Mouse (Mus musculus): Measurements from ENCODE around the gene Lrfn2. TPM values are rescaled to one million over a fixed set of nuclear protein-coding genes. Genes with fewer than 3 reads are reported as not detected.

Gene Lrfn2
- total and polyA plus RNA-seq, 3 experiments = not detected

GRCm38 (mm10) chr17:49017438-49018415 lies 85.5 kb downstream of the Lrfn2 start:
- no peaks in the 10 kb centered on the region for H3K79me2 ChIP-seq (replicated peaks; ENCODE audit: control insufficient read depth, extremely low read depth, insufficient read depth, poor library complexity, severe bottlenecking)
- H3K4me1 ChIP-seq (ENCODE audit: control insufficient read depth in 1 of 2, insufficient read depth in 2 of 2) = no peaks in the 10 kb centered on the region
- no peaks in the 10 kb centered on the region for H3K36me3 ChIP-seq (replicated peaks in 1 of 2; ENCODE audit: control insufficient read depth in 1 of 2, insufficient read depth in 1 of 2, low read length in 1 of 2)
- no peak overlapping the region for H3K4me3 ChIP-seq (replicated peaks in 1 of 3; ENCODE audit: low read depth in 2 of 3, low read length in 2 of 3, poor library complexity in 1 of 3)
- no peak overlapping the region for H3K4me2 ChIP-seq (ENCODE audit: insufficient read depth, low read depth, poor library complexity, severe bottlenecking)
- dilution Hi-C loops (cut with MboI; ENCODE audit: extremely low pct_ligation_motif_present, extremely low pct_unique_long_range_greater_than_20kb, low sequenced_read_pairs) = no loop called here
- H3K27ac ChIP-seq (ENCODE audit: insufficient read depth, low read depth) = no peak overlapping the region
- in situ Hi-C loops (cut with MboI; ENCODE audit: low pct_ligation_motif_present, low pct_unique_long_range_greater_than_20kb, low sequenced_read_pairs) = no loop called here
- TF ChIP-seq KAT2A (IDR thresholded peaks at IDR 0.05; ENCODE audit: insufficient replicate concordance, low read length) = no peak
- TF ChIP-seq ZNF384 (IDR thresholded peaks at IDR 0.05; ENCODE audit: low read depth, low read length) = no peak
- TF ChIP-seq MEF2A (IDR thresholded peaks at IDR 0.05; ENCODE audit: borderline replicate concordance, low read depth, low read length) = no peak
- no peak for TF ChIP-seq NRF1 (IDR thresholded peaks at IDR 0.05; ENCODE audit: low read depth, low read length)
- TF ChIP-seq E2F4 (IDR thresholded peaks at IDR 0.05; ENCODE audit: insufficient replicate concordance, low read depth, low read length) = no peak
- no peak for TF ChIP-seq CHD1 (IDR thresholded peaks at IDR 0.05; ENCODE audit: low read depth, low read length)
- no peak for TF ChIP-seq MXI1 (IDR thresholded peaks at IDR 0.05; ENCODE audit: low read depth, low read length)
- no peak for TF ChIP-seq BHLHE40 (IDR thresholded peaks at IDR 0.05; ENCODE audit: low read depth, low read length)
- no peak for TF ChIP-seq RAD21 (IDR thresholded peaks at IDR 0.05; ENCODE audit: low read depth, low read length)
- TF ChIP-seq NELFE (IDR thresholded peaks at IDR 0.05; ENCODE audit: low read depth, low read length) = no peak
- TF ChIP-seq EP300 (IDR thresholded peaks at IDR 0.05; ENCODE audit: low read length) = no peak
- no peak for TF ChIP-seq GABPA (IDR thresholded peaks at IDR 0.05; ENCODE audit: insufficient replicate concordance, low read depth, low read length)
- TF ChIP-seq MAZ (IDR thresholded peaks at IDR 0.05; ENCODE audit: low read depth, low read length) = no peak
- no peak for TF ChIP-seq MAX (IDR thresholded peaks at IDR 0.05; ENCODE audit: low read length)
- no peak for TF ChIP-seq RCOR1 (conservative IDR thresholded peaks at IDR 0.05; ENCODE audit: low read depth, low read length)
- no peaks in the 10 kb centered on the region for H3K27me3 ChIP-seq (replicated peaks)
- H3K9me3 ChIP-seq (replicated peaks; ENCODE audit: low read length) = peaks cover 94% of the 10 kb centered on the region
- DNase-seq (ENCODE audit: extremely low read depth) = no peak
- H3K9ac ChIP-seq (ENCODE audit: insufficient read depth, low read depth) = no peak overlapping the region

- no peak for TF ChIP-seq CHD2 (IDR thresholded peaks at IDR 0.05; ENCODE audit: low read length)
- TF ChIP-seq RAD21 (IDR thresholded peaks at IDR 0.05; ENCODE audit: low read depth, low read length) = no peak
- TF ChIP-seq MYC (IDR thresholded peaks at IDR 0.05; ENCODE audit: low read depth, low read length) = no peak
- no peak overlapping the region for H3K27ac ChIP-seq (ENCODE audit: insufficient read depth, low read depth)
- in situ Hi-C loops (cut with MboI; ENCODE audit: low pct_ligation_motif_present, low pct_unique_long_range_greater_than_20kb, low sequenced_read_pairs) = no loop called here
- no peak overlapping the region for H3K4me2 ChIP-seq (ENCODE audit: insufficient read depth, low read depth, poor library complexity, severe bottlenecking)
- H3K9me3 ChIP-seq (replicated peaks; ENCODE audit: low read length) = peaks cover 97% of the 10 kb centered on the region
- H3K79me2 ChIP-seq (replicated peaks; ENCODE audit: control insufficient read depth, extremely low read depth, insufficient read depth, poor library complexity, severe bottlenecking) = no peaks in the 10 kb centered on the region
- no peak overlapping the region for H3K9ac ChIP-seq (ENCODE audit: insufficient read depth, low read depth)
- H3K4me3 ChIP-seq (replicated peaks in 1 of 3; ENCODE audit: low read depth in 2 of 3, low read length in 2 of 3, poor library complexity in 1 of 3) = no peak overlapping the region
- no peaks in the 10 kb centered on the region for H3K27me3 ChIP-seq (replicated peaks)
- H3K4me1 ChIP-seq (ENCODE audit: control insufficient read depth in 1 of 2, insufficient read depth in 2 of 2) = no peaks in the 10 kb centered on the region
- no peaks in the 10 kb centered on the region for H3K36me3 ChIP-seq (replicated peaks in 1 of 2; ENCODE audit: control insufficient read depth in 1 of 2, insufficient read depth in 1 of 2, low read length in 1 of 2)
- DNase-seq (ENCODE audit: extremely low read depth) = no peak
- dilution Hi-C loops (cut with MboI; ENCODE audit: extremely low pct_ligation_motif_present, extremely low pct_unique_long_range_greater_than_20kb, low sequenced_read_pairs) = no loop called here
These were observed 86.8 kb downstream of the Lrfn2 start for GRCm38 (mm10) chr17:49018774-49019488.
